ENCODE assay signal across 8 mouse cellular contexts in the genomic region with DNA sequence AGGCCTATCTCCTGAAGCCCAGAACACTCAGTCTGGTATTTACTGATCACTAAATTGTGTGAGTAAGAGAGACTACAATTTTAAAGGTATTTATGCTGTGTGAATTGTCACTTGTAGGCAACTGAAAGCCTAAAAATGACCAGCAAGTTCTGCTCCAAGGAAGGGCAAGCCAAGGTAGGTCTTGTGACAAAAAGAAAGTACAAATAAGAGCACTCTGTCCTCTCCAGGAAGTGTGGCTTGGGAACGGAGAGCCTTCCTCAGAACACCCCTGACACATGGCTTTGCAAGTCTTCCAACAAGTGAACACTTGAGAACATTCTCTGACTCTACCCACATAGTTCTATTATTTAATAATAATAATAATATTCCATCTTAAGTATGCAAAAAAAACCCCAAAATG. TPM values are rescaled to one million over a fixed set of nuclear protein-coding genes. Genes with fewer than 3 reads are reported as not detected.
DNase-seq lines count a peak whose midpoint lies in the region; ATAC-seq and TF ChIP-seq lines count a peak whose summit lies in the region.

No protein-coding gene starts in this region.

- no peak overlapping the region for H3ac ChIP-seq in myocyte (ENCODE audit: control insufficient read depth, insufficient read length)

- DNase-seq in heart, postnatal 36 days: no peak
- DNase-seq in induced T-regulatory cell, adult 2 months (ENCODE audit: low read depth): peak; percentile 29
- no peak for DNase-seq in right cerebral cortex, adult 2 months (ENCODE audit: low spot score in 2 of 2)
- no peak for DNase-seq in urinary bladder, adult 2 months (ENCODE audit: low spot score)
- no peak for DNase-seq in kidney, postnatal 36 days

- H3K9ac ChIP-seq in heart, embryonic 16.5 days (ENCODE audit: low read length): no peak overlapping the region; the same call in 1 of the 2 replicates

- TF ChIP-seq POLR2A in embryonic fibroblast, embryonic 13.5 days (IDR thresholded peaks at IDR 0.05; ENCODE audit: low read depth, low read length): no peak
- TF ChIP-seq POLR2A in myocyte (IDR thresholded peaks at IDR 0.05; ENCODE audit: insufficient read length, low read depth): no peak

- H3K9me3 ChIP-seq in heart, embryonic 16.5 days (replicated peaks; ENCODE audit: control insufficient read depth, low read length): no peaks in the 10 kb centered on the region

- no peaks in the 10 kb centered on the region for H3K27me3 ChIP-seq in heart, embryonic 16.5 days (ENCODE audit: control insufficient read depth, insufficient read depth, low read length)
- H3K27me3 ChIP-seq in myocyte (ENCODE audit: control insufficient read depth, insufficient read depth, insufficient read length): no peaks in the 10 kb centered on the region

- 68% methylated on average over 1 of the region's 1 CpGs for WGBS in heart, embryonic 16.5 days

- H3K4me3 ChIP-seq in heart, embryonic 16.5 days (ENCODE audit: low read length): no peak overlapping the region; the same call in 1 of the 2 replicates
- H3K4me3 ChIP-seq in embryonic fibroblast, embryonic 13.5 days (ENCODE audit: insufficient read depth, low read length): peak overlapping the region; percentile 71
- peak overlapping the region; percentile 44 for H3K4me3 ChIP-seq in myocyte

- intact Hi-C loops in heart, postnatal 36 days (cut with DNase I): no loop called here

- peak overlapping the region; percentile 80 for H3K4me2 ChIP-seq in heart, embryonic 16.5 days (ENCODE audit: low read depth, low read length)
- H3K4me2 ChIP-seq in myocyte (ENCODE audit: low read depth): peak overlapping the region; percentile 79

- peaks cover 45% of the 10 kb centered on the region for H3K4me1 ChIP-seq in heart, embryonic 16.5 days (ENCODE audit: control insufficient read depth, insufficient read depth, low read length)
- H3K4me1 ChIP-seq in embryonic fibroblast, embryonic 13.5 days (ENCODE audit: control insufficient read depth, insufficient read depth, low read length): peaks cover 21% of the 10 kb centered on the region

- H3K36me3 ChIP-seq in heart, embryonic 16.5 days (ENCODE audit: control insufficient read depth, insufficient read depth): no peaks in the 10 kb centered on the region
- H3K36me3 ChIP-seq in myocyte (ENCODE audit: control insufficient read depth, insufficient read depth): no peaks in the 10 kb centered on the region

- H3K79me2 ChIP-seq in myocyte (ENCODE audit: control insufficient read depth, insufficient read depth): peaks cover 62% of the 10 kb centered on the region

- no peak overlapping the region for H3K27ac ChIP-seq in heart, embryonic 16.5 days (ENCODE audit: low read length)
- no peak overlapping the region for H3K27ac ChIP-seq in embryonic fibroblast, embryonic 13.5 days (ENCODE audit: insufficient read depth, low read length)

- TF ChIP-seq CTCF in embryonic fibroblast, embryonic 13.5 days (IDR thresholded peaks at IDR 0.05; ENCODE audit: borderline replicate concordance, insufficient read depth, low read length): no peak

- ATAC-seq in heart, embryonic 16.5 days (replicated peaks; ENCODE audit: extremely low read depth, insufficient read depth, low FRiP score): no peak

TF ChIP-seq in myocyte, 11 proteins besides CTCF, POLR2A, EP300 and RAD21:
- TF ChIP-seq E2F4 (IDR thresholded peaks at IDR 0.05; ENCODE audit: insufficient read depth) (no peak), TCF12 (IDR thresholded peaks at IDR 0.05; ENCODE audit: insufficient read depth, poor library complexity, severe bottlenecking) (no peak), MYOD1 (IDR thresholded peaks at IDR 0.05; ENCODE audit: control insufficient read depth in 1 of 3, insufficient read length in 2 of 3, low read depth in 2 of 3) (no peak), REST (IDR thresholded peaks at IDR 0.05; ENCODE audit: insufficient read depth, insufficient read length) (no peak), SRF (IDR thresholded peaks at IDR 0.05; ENCODE audit: control insufficient read depth, insufficient read length, low read depth) (no peak), CEBPB (IDR thresholded peaks at IDR 0.05; ENCODE audit: insufficient read depth, poor library complexity, severe bottlenecking) (no peak), MAX (IDR thresholded peaks at IDR 0.05; ENCODE audit: low read depth) (no peak), TCF3 (IDR thresholded peaks at IDR 0.05; ENCODE audit: insufficient read length, low read depth) (no peak), MYOG (IDR thresholded peaks at IDR 0.05; ENCODE audit: control insufficient read depth in 1 of 3, insufficient read depth in 1 of 3, insufficient read length in 2 of 3, low read depth in 2 of 3) (no peak), POLR2AphosphoS2 (IDR thresholded peaks at IDR 0.05; ENCODE audit: insufficient read length, low read depth) (no peak), USF1 (IDR thresholded peaks at IDR 0.05; ENCODE audit: low read depth) (no peak)

RNA-seq across cellular contexts. Expression of a gene that starts 2.5 kb away (rescaled TPM):
- 7.7 and 8.9 TPM in 2 replicates for polyA plus RNA-seq in heart, embryonic 16.5 days (2015; fragmentation: Nextera tagmentation; extraction: Ambion mirVana)
- 10 to 100 TPM; 36.9 to 43.2 TPM for total RNA-seq in heart, postnatal 36 days (2021)
- 34.6 and 44.5 TPM in 2 replicates for polyA plus RNA-seq in embryonic fibroblast, embryonic 13.5 days (2011; ENCODE audit: insufficient read length, low read depth, missing spikeins)
- polyA plus RNA-seq in myocyte (2012; fragmentation: generic; extraction: Trizol): 22.1 TPM
- polyA plus RNA-seq in urinary bladder, adult 2 months (2012; rRNA removed): 10.8 and 13.8 TPM in 2 replicates
